Mouse (Mus musculus) lung, embryonic 15.5 days (tissue): ENCODE results near the gene Optn. TPM values are rescaled to one million over a fixed set of nuclear protein-coding genes. Genes with fewer than 3 reads are reported as not detected.
A peak's percentile ranks its signal among the peaks of the same experiment; 100 is the strongest.

Source experiments
- ATAC-seq: fragments of 200-750 bp; cut with Nextera tagmentation; 2 replicates; pipeline ENCODE4 v1.8.0; 2017; ENCODE audit warnings: moderate number of reproducible peaks, borderline replicate concordance; ENCODE audit not compliant: low FRiP score, low TSS enrichment; ENCODE audit errors: extremely low read depth
- H3K27ac ChIP-seq: fragments of 300-500 bp; sonication (generic); 2 replicates; pipeline ENCODE4 v1.5.1; 2015; ENCODE audit warnings: moderate library complexity, mild to moderate bottlenecking, inconsistent platforms
- H3K27me3 ChIP-seq: fragments of 300-500 bp; sonication (generic); 2 replicates; pipeline ENCODE4 v1.6.1; 2015; ENCODE audit warnings: inconsistent platforms
- H3K36me3 ChIP-seq: fragments of 300-500 bp; sonication (generic); 2 replicates; pipeline ENCODE4 v1.6.1; 2015; ENCODE audit warnings: inconsistent platforms
- H3K4me1 ChIP-seq: fragments of 300-500 bp; sonication (generic); 2 replicates; pipeline ENCODE4 v1.6.1; 2015; ENCODE audit warnings: inconsistent platforms
- H3K4me2 ChIP-seq: fragments of 300-500 bp; sonication (generic); 2 replicates; pipeline ENCODE4 v1.6.1; 2015; ENCODE audit warnings: inconsistent platforms, mild to moderate bottlenecking, moderate library complexity
- H3K4me3 ChIP-seq: fragments of 300-500 bp; sonication (generic); 2 replicates; pipeline ENCODE4 v1.5.1; 2015; ENCODE audit warnings: mild to moderate bottlenecking, inconsistent platforms
- H3K9ac ChIP-seq: fragments of 300-500 bp; sonication (generic); 2 replicates; pipeline ENCODE4 v1.6.1; 2015; ENCODE audit warnings: inconsistent platforms
- H3K9me3 ChIP-seq: fragments of 300-500 bp; sonication (generic); 2 replicates; pipeline ENCODE4 v1.6.1; 2016; ENCODE audit warnings: inconsistent platforms
- WGBS: fragments of 180-500 bp; shearing (Covaris S2); methylation state at CpG from one replicate; pipeline ENCODE4 v1.1.7; 2015; 5-methylcytosine and 5-hydroxymethylcytosine counted together
- polyA plus RNA-seq: library from polyadenylated mRNA; unstranded; fragments of >200 nt; fragmentation: Nextera tagmentation; extraction: Ambion mirVana; gene quantifications from 2 replicates; pipeline ENCODE4 v1.2.1, GENCODE M21; 2015

Gene Optn
- polyA plus RNA-seq, 1 experiment from 2014 or later, result 10.5 TPM

- Histone ChIP-seq H3K9ac (no peak overlapping the region), H3K27ac (peak overlapping the region; percentile 20; the same call in 1 of the 2 replicates), H3K9me3 (no peaks in the 10 kb centered on the region), H3K4me1 (peaks cover 16% of the 10 kb centered on the region), H3K4me2 (no peak overlapping the region), H3K27me3 (no peaks in the 10 kb centered on the region), H3K4me3 (no peak overlapping the region), H3K36me3 (no peaks in the 10 kb centered on the region)
- WGBS, result 54% methylated on average over 3 of the region's 3 CpGs
- peak; percentile 64; the same call in 1 of the 2 replicates for ATAC-seq
Observed at GRCm38 (mm10) chr2:5037390-5037789, 26.5 kb downstream of the Optn start.

GRCm38 (mm10) chr2:5036411-5037076, 27.3 kb downstream of the Optn start:
- peak overlapping the region; percentile 21 for H3K27ac ChIP-seq
- ATAC-seq, result no peak
- H3K27me3 ChIP-seq, result no peaks in the 10 kb centered on the region
- H3K9ac ChIP-seq, result no peak overlapping the region
- H3K36me3 ChIP-seq, result no peaks in the 10 kb centered on the region
- H3K9me3 ChIP-seq, result no peaks in the 10 kb centered on the region
- H3K4me1 ChIP-seq, result peaks cover 16% of the 10 kb centered on the region
- H3K4me2 ChIP-seq, result no peak overlapping the region
- no peak overlapping the region for H3K4me3 ChIP-seq
- 70% methylated on average over 10 of the region's 10 CpGs for WGBS

GRCm38 (mm10) chr2:5035241-5035640, 28.6 kb downstream of the Optn start:
- no peak overlapping the region for H3K9ac ChIP-seq
- no peak overlapping the region for H3K4me3 ChIP-seq
- H3K4me2 ChIP-seq, result no peak overlapping the region
- no peaks in the 10 kb centered on the region for H3K36me3 ChIP-seq
- no peaks in the 10 kb centered on the region for H3K9me3 ChIP-seq
- no peaks in the 10 kb centered on the region for H3K27me3 ChIP-seq
- no peak overlapping the region for H3K27ac ChIP-seq
- ATAC-seq, result no peak
- H3K4me1 ChIP-seq, result peaks cover 16% of the 10 kb centered on the region
- WGBS, result 82% methylated on average over 9 of the region's 9 CpGs

DNA sequence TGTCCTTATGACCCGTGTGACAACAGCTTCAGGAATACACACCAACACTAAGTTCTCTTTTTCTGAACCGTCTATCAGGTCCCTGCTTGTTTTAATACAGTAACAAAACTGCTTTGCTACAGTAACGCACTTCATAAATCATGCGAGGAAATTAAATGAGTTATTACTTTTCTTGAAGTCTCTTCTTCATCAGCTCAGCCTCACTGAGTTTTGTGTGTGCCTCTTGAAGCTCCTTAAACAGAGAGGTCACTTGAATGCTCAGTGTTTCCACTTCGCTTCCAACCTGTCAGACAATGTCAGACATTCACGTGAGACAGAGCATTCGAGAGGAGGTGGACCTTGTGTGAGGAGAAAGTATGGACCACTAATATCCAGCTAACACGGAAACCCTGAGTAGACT, 29.1 kb downstream of the Optn start:
- no peak overlapping the region for H3K4me2 ChIP-seq
- ATAC-seq, result no peak
- no peaks in the 10 kb centered on the region for H3K36me3 ChIP-seq
- peaks cover 16% of the 10 kb centered on the region for H3K4me1 ChIP-seq
- H3K9me3 ChIP-seq, result no peaks in the 10 kb centered on the region
- H3K9ac ChIP-seq, result no peak overlapping the region
- H3K27ac ChIP-seq, result no peak overlapping the region
- 68% methylated on average over 8 of the region's 8 CpGs for WGBS
- H3K27me3 ChIP-seq, result no peaks in the 10 kb centered on the region
- H3K4me3 ChIP-seq, result no peak overlapping the region

DNA sequence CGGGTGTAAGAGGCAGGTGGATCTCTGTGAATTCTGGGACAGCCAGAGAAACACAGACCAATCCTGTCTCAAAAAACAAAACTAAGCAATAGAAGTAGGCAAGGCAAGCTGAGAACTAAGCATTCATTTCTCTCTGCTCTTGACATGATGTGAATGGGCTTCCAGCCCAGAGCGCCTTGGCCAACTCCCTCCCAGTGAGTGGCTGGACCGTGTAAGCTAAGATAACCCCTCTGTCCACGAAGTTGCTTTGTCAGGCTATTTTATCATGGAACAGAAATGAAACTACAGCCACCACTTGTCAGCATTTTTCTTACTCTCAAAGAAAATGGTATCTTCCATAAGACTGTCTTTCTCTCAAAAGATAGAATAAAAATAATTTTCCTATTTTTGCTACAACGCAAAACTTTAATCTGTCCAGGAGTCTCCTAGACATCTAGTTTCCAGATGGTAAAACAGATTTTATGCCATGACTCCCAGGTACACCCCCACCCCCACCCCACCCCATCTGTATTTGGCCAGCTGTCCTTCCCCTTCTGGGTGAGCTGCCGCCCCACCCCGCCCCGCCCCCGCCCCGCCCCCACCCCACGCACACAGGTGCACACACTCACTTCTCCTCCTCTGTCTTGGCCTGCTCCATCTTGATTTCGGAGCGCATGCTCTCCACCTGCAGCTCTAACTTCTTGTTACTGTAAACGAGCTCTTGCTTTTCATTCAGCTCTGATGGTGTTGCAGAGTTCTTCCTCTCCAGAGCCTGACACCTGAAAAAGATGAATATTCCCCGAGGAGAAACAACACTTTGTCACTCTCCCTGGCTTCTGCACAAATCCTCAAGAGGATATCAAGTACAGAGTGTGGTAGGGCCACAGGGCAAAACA, 30.1 kb downstream of the Optn start:
- Histone ChIP-seq H3K9me3 (no peaks in the 10 kb centered on the region), H3K9ac (no peak overlapping the region), H3K27ac (no peak overlapping the region), H3K36me3 (no peaks in the 10 kb centered on the region), H3K4me3 (no peak overlapping the region), H3K4me2 (no peak overlapping the region), H3K4me1 (peaks cover 12% of the 10 kb centered on the region), H3K27me3 (no peaks in the 10 kb centered on the region)
- WGBS, result 47% methylated on average over 15 of the region's 15 CpGs
- no peak; the same call in 1 of the 2 replicates for ATAC-seq

GRCm38 (mm10) chr2:5032665-5033064, 31.2 kb downstream of the Optn start:
- 61% methylated on average over 5 of the region's 5 CpGs for WGBS
- H3K36me3 ChIP-seq, result no peaks in the 10 kb centered on the region

DNA sequence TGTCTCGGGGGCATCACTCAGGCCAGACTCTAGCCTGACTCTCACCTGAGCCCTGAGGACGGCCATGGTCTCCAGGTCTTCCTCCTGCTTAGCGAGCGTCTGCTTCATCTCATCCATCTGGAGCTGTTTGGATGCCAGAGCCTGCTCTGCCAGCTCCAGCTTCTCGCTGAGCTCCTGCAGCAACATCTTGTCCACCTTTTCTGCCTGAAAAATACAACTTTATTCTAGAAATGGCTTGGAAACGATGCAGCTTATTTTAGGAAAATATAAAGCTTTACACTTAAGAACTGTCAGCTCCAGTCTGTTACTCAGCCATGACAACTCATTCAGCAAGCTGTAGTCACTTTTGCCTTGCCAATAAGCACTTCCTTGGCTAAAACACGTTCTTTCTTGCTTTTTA, 32.6 kb downstream of the Optn start:
- no peak overlapping the region for H3K27ac ChIP-seq
- no peak overlapping the region for H3K9ac ChIP-seq
- H3K4me1 ChIP-seq, result peaks cover 6% of the 10 kb centered on the region; the same call in 1 of the 2 replicates
- H3K4me2 ChIP-seq, result no peak overlapping the region
- H3K27me3 ChIP-seq, result no peaks in the 10 kb centered on the region
- no peaks in the 10 kb centered on the region for H3K9me3 ChIP-seq
- H3K4me3 ChIP-seq, result no peak overlapping the region
- H3K36me3 ChIP-seq, result no peaks in the 10 kb centered on the region
- WGBS, result 73% methylated on average over 7 of the region's 7 CpGs
- no peak for ATAC-seq

More at GRCm38 (mm10) chr2:5032665-5033064, 31.2 kb downstream of the Optn start:
- no peaks in the 10 kb centered on the region for H3K27me3 ChIP-seq
- no peaks in the 10 kb centered on the region for H3K9me3 ChIP-seq
- no peak overlapping the region for H3K27ac ChIP-seq
- no peak overlapping the region for H3K4me3 ChIP-seq
- H3K9ac ChIP-seq, result no peak overlapping the region
- ATAC-seq, result no peak
- H3K4me2 ChIP-seq, result no peak overlapping the region
- peaks cover 7% of the 10 kb centered on the region for H3K4me1 ChIP-seq

GRCm38 (mm10) chr2:5029808-5030207, 34.0 kb downstream of the Optn start:
- Histone ChIP-seq H3K4me1 (peaks cover 6% of the 10 kb centered on the region; the same call in 1 of the 2 replicates), H3K9ac (no peak overlapping the region), H3K4me2 (no peak overlapping the region), H3K36me3 (no peaks in the 10 kb centered on the region), H3K4me3 (no peak overlapping the region), H3K9me3 (no peaks in the 10 kb centered on the region), H3K27ac (no peak overlapping the region), H3K27me3 (no peaks in the 10 kb centered on the region)
- 90% methylated on average over 4 of the region's 4 CpGs for WGBS
- ATAC-seq, result no peak

DNA sequence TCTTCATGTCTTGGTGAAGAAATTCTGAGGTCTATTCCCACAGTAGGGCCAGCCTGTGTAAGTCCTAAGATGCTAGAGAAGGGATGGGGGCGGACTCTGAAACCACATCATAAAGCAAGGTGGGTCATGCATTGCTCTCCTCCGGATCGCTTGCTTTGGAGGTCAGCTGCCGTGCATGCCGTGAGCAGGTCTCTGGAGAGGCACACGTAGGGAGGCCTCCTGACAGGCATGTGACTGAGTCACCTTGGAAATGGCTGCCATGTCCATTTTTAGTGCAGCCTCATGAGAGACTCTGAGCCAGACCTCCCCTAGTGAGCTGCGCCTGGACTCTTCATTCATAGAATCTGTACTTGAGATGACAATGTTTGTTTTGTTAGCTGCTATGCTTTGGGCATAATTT, 35.8 kb downstream of the Optn start:
- Histone ChIP-seq H3K9ac (no peak overlapping the region), H3K9me3 (no peaks in the 10 kb centered on the region), H3K27ac (no peak overlapping the region), H3K4me2 (no peak overlapping the region), H3K36me3 (no peaks in the 10 kb centered on the region), H3K4me3 (no peak overlapping the region), H3K4me1 (no peaks in the 10 kb centered on the region), H3K27me3 (no peaks in the 10 kb centered on the region)
- WGBS, result 79% methylated on average over 7 of the region's 7 CpGs
- no peak for ATAC-seq

- H3K4me2 ChIP-seq, result no peak overlapping the region
- no peak overlapping the region for H3K27ac ChIP-seq
- ATAC-seq, result no peak
- H3K27me3 ChIP-seq, result no peaks in the 10 kb centered on the region
- no peaks in the 10 kb centered on the region for H3K9me3 ChIP-seq
- H3K4me3 ChIP-seq, result no peak overlapping the region
- WGBS, result 71% methylated on average over 6 of the region's 6 CpGs
- H3K36me3 ChIP-seq, result no peaks in the 10 kb centered on the region
- H3K4me1 ChIP-seq, result no peaks in the 10 kb centered on the region
- H3K9ac ChIP-seq, result no peak overlapping the region
Observed at GRCm38 (mm10) chr2:5027057-5027456, 36.8 kb downstream of the Optn start.

- Histone ChIP-seq H3K9ac (no peak overlapping the region), H3K27me3 (no peaks in the 10 kb centered on the region)
- WGBS, result 57% methylated on average over 4 of the region's 4 CpGs
Observed at GRCm38 (mm10) chr2:5025162-5025733, 38.6 kb downstream of the Optn start.

More at GRCm38 (mm10) chr2:5025162-5025733, 38.6 kb downstream of the Optn start:
- no peaks in the 10 kb centered on the region for H3K9me3 ChIP-seq
- H3K4me3 ChIP-seq, result no peak overlapping the region
- no peak for ATAC-seq
- no peaks in the 10 kb centered on the region for H3K36me3 ChIP-seq
- no peaks in the 10 kb centered on the region for H3K4me1 ChIP-seq
- no peak overlapping the region for H3K27ac ChIP-seq
- H3K4me2 ChIP-seq, result no peak overlapping the region
